8 mouse cellular contexts compared by ENCODE assay signal in genomic region chr10:4387701-4388383, GRCm38 (mm10). TPM values are rescaled to one million over a fixed set of nuclear protein-coding genes. Genes with fewer than 3 reads are reported as not detected.
A peak's percentile ranks its signal among the peaks of the same experiment; 100 is the strongest.
DNase-seq lines count a peak whose midpoint lies in the region; ATAC-seq lines count a peak whose summit lies in the region.

Gene Zbtb2, minus strand, starts transcription at chr10:4388108.

- peak within 1 kb of the TSS; percentile 99 for H3K27ac ChIP-seq in embryonic facial prominence, embryonic 15.5 days (replicated peaks)
- peak within 1 kb of the TSS; percentile 99 for H3K27ac ChIP-seq in heart, embryonic 11.5 days (ENCODE audit: low read depth, low read length)
- peak within 1 kb of the TSS; percentile 99 for H3K27ac ChIP-seq in kidney, embryonic 15.5 days
- H3K27ac ChIP-seq in liver, embryonic 13.5 days: peak within 1 kb of the TSS; percentile 96

- H3K4me1 ChIP-seq in embryonic facial prominence, embryonic 15.5 days: peaks cover 35% of the 10 kb centered on the region
- H3K4me1 ChIP-seq in heart, embryonic 11.5 days (ENCODE audit: control insufficient read depth, insufficient read depth, low read length): peaks cover 22% of the 10 kb centered on the region
- peaks cover 50% of the 10 kb centered on the region for H3K4me1 ChIP-seq in kidney, embryonic 15.5 days
- H3K4me1 ChIP-seq in liver, embryonic 13.5 days (replicated peaks): peaks cover 80% of the 10 kb centered on the region

- H3K27me3 ChIP-seq in embryonic facial prominence, embryonic 15.5 days: no peaks in the 10 kb centered on the region
- H3K27me3 ChIP-seq in heart, embryonic 11.5 days (ENCODE audit: control insufficient read depth, insufficient read depth, low read length): no peaks in the 10 kb centered on the region
- H3K27me3 ChIP-seq in kidney, embryonic 15.5 days: no peaks in the 10 kb centered on the region
- no peaks in the 10 kb centered on the region for H3K27me3 ChIP-seq in liver, embryonic 13.5 days
- no peaks in the 10 kb centered on the region for H3K27me3 ChIP-seq in splenic B cell, adult 2 months (ENCODE audit: control insufficient read depth, insufficient read depth, low read length, poor library complexity, severe bottlenecking)

- peak within 1 kb of the TSS; percentile 97 for H3K4me3 ChIP-seq in embryonic facial prominence, embryonic 15.5 days (replicated peaks)
- H3K4me3 ChIP-seq in heart, embryonic 11.5 days (ENCODE audit: low read depth, low read length): peak within 1 kb of the TSS; percentile 95
- H3K4me3 ChIP-seq in kidney, embryonic 15.5 days (replicated peaks): peak within 1 kb of the TSS; percentile 87
- peak within 1 kb of the TSS; percentile 98 for H3K4me3 ChIP-seq in liver, embryonic 13.5 days (replicated peaks)

- no peaks in the 10 kb centered on the region for H3K9me3 ChIP-seq in embryonic facial prominence, embryonic 15.5 days (replicated peaks)
- H3K9me3 ChIP-seq in heart, embryonic 11.5 days (replicated peaks; ENCODE audit: control insufficient read depth, low read length): no peaks in the 10 kb centered on the region
- no peaks in the 10 kb centered on the region for H3K9me3 ChIP-seq in kidney, embryonic 15.5 days (replicated peaks)
- no peaks in the 10 kb centered on the region for H3K9me3 ChIP-seq in liver, embryonic 13.5 days (replicated peaks)

- ATAC-seq in embryonic facial prominence, embryonic 15.5 days (ENCODE audit: insufficient number of reproducible peaks, low FRiP score, low TSS enrichment, low read depth): no peak
- ATAC-seq in heart, embryonic 11.5 days (replicated peaks; ENCODE audit: insufficient number of reproducible peaks, low FRiP score, low TSS enrichment): peak; percentile 11; the same call in 1 of the 2 replicates
- ATAC-seq in kidney, embryonic 15.5 days (replicated peaks; ENCODE audit: low FRiP score): no peak
- ATAC-seq in liver, embryonic 13.5 days (ENCODE audit: low read depth): peak; percentile 1; the same call in 1 of the 2 replicates

- peak; percentile 60 to 65 for DNase-seq in B cell, adult 2 months
- peak in 1 of 2 experiments; percentile 25 for DNase-seq in adrenal gland, postnatal 4 days (ENCODE audit: low spot score in 2 of 2)
- peak; percentile 60 for DNase-seq in liver, embryonic 13.5 days
- peak; percentile 37 to 48 for DNase-seq in natural killer cell, adult 2 months (ENCODE audit: low spot score in 2 of 2)
- DNase-seq in splenic B cell, adult 2 months (ENCODE audit: low read depth, low spot score): peak; percentile 69

- peak within 1 kb of the TSS; percentile 73 for H3K4me2 ChIP-seq in embryonic facial prominence, embryonic 15.5 days (replicated peaks)
- H3K4me2 ChIP-seq in heart, embryonic 11.5 days: peak within 1 kb of the TSS; percentile 91
- peak within 1 kb of the TSS; percentile 71 for H3K4me2 ChIP-seq in kidney, embryonic 15.5 days
- peak within 1 kb of the TSS; percentile 96 for H3K4me2 ChIP-seq in liver, embryonic 13.5 days

- under 1% methylated on average over 68 of the region's 87 CpGs for WGBS in embryonic facial prominence, embryonic 15.5 days
- WGBS in heart, embryonic 11.5 days (ENCODE audit: insufficient replicate concordance): under 1% methylated on average over 66 of the region's 87 CpGs
- WGBS in kidney, embryonic 15.5 days: under 1% methylated on average over 70 of the region's 87 CpGs
- WGBS in liver, embryonic 13.5 days (ENCODE audit: insufficient replicate concordance): under 1% methylated on average over 61 of the region's 87 CpGs

- peaks cover 2% of the 10 kb centered on the region; the same call in 1 of the 2 replicates for H3K36me3 ChIP-seq in embryonic facial prominence, embryonic 15.5 days
- peaks cover under 1% of the 10 kb centered on the region; the same call in 1 of the 2 replicates for H3K36me3 ChIP-seq in heart, embryonic 11.5 days (ENCODE audit: control insufficient read depth, insufficient read depth, low read length)
- peaks cover 2% of the 10 kb centered on the region; the same call in 1 of the 2 replicates for H3K36me3 ChIP-seq in kidney, embryonic 15.5 days
- no peaks in the 10 kb centered on the region; the same call in none of the 2 replicates for H3K36me3 ChIP-seq in liver, embryonic 13.5 days
- 0 out of 2 replicates have a peak, but pooled peaks cover 2% of the 10 kb centered on the region for H3K36me3 ChIP-seq in splenic B cell, adult 2 months (ENCODE audit: control insufficient read depth, insufficient read depth, low read length, poor library complexity, severe bottlenecking)

- peak within 1 kb of the TSS; percentile 99 for H3K9ac ChIP-seq in embryonic facial prominence, embryonic 15.5 days
- peak within 1 kb of the TSS; percentile 99 for H3K9ac ChIP-seq in heart, embryonic 11.5 days (ENCODE audit: low read depth, low read length)
- peak within 1 kb of the TSS; percentile 99 for H3K9ac ChIP-seq in kidney, embryonic 15.5 days
- H3K9ac ChIP-seq in liver, embryonic 13.5 days: peak within 1 kb of the TSS; percentile 98

RNA-seq across cellular contexts. Expression of gene Zbtb2, which starts in this region (rescaled TPM):
- 10 to 100 TPM; 11.1 to 13.4 TPM for total RNA-seq in adrenal gland, postnatal 4 days (2021)
- polyA plus RNA-seq in embryonic facial prominence, embryonic 15.5 days (2015; fragmentation: Nextera tagmentation; extraction: Ambion mirVana): 12.9 and 13.7 TPM in 2 replicates
- polyA plus RNA-seq in heart, embryonic 11.5 days (2014; fragmentation: Nextera tagmentation; extraction: Ambion mirVana): 10.8 and 14.0 TPM in 2 replicates
- 17.8 and 17.9 TPM in 2 replicates for polyA plus RNA-seq in kidney, embryonic 15.5 days (2015; fragmentation: Nextera tagmentation; extraction: Ambion mirVana)
- 4.4 and 5.7 TPM in 2 replicates for polyA plus RNA-seq in liver, embryonic 13.5 days (2015; fragmentation: Nextera tagmentation; extraction: Ambion mirVana)

Comparison
In these comparisons a context has a peak if more than half of its experiments do, and no peak if none do; other contexts are left out.
1. ATAC-seq: peak in heart, embryonic 11.5 days (single experiment) and liver, embryonic 13.5 days (single experiment); none in embryonic facial prominence, embryonic 15.5 days (single experiment) and kidney, embryonic 15.5 days (single experiment).
2. Peak in every context shown above with its lines, with median percentiles within 50 percentile points of each other: H3K27ac ChIP-seq, H3K4me2 ChIP-seq, H3K4me3 ChIP-seq and H3K9ac ChIP-seq.